Mouse (Mus musculus) frontal cortex, adult (tissue): Measurements from ENCODE around the gene Ncaph.
"Not testable (repeated sequence)": the region's sequence is repeated elsewhere in the genome, so short reads cannot be mapped to it uniquely, and the experiment has no call there.

Source experiments
- ATAC-seq: cut with Nextera tagmentation; 2 replicates; pipeline ENCODE4 v1.9.2; 2017; ENCODE audit warnings: mild to moderate bottlenecking, moderate library complexity, mixed read lengths; ENCODE audit not compliant: low TSS enrichment

The Ncaph gene

DNA sequence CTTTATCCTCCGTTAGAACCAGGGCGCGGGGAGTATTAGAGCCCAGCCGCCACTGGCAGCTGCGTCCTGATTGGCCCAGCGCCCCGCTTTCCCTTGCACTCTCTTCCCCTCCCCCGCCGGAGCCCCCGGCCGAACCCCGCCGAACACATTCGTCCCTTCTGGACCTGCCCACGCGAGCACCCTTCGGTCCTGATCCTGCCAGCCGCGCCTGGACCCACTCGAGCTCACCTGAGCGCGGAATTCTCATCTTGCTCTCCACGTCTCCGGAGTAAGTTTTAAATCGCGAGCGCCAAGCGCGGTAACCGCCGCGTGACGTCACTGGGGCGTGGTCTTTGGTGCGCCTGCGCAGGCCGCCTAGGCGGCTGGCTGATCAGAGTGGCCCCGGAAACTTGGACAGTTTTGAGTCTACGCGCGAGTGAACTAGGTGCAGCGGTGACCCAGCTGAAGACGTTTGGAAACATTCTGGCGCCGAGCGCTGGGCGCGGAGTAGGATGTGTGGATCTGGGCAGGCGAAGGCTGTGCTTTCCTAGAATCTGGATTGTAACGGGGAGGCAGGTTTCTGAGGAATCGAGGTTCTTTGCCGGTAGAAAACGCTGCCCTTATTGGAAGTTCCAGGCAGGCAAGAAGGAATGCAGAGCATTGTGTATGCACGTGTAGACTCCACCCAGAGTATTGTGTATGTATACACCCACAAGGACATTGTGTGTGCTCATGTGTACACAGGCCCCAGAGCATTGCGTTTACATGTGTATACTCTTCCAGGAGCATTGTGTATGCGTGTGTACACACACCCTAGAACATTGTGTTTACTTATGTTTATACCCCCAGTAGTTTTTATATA lies at the start of gene Ncaph:
Gene Ncaph (minus strand): TSS at position 334 of the 841 bp plus-strand sequence.
- peak; percentile 98 for ATAC-seq

DNA sequence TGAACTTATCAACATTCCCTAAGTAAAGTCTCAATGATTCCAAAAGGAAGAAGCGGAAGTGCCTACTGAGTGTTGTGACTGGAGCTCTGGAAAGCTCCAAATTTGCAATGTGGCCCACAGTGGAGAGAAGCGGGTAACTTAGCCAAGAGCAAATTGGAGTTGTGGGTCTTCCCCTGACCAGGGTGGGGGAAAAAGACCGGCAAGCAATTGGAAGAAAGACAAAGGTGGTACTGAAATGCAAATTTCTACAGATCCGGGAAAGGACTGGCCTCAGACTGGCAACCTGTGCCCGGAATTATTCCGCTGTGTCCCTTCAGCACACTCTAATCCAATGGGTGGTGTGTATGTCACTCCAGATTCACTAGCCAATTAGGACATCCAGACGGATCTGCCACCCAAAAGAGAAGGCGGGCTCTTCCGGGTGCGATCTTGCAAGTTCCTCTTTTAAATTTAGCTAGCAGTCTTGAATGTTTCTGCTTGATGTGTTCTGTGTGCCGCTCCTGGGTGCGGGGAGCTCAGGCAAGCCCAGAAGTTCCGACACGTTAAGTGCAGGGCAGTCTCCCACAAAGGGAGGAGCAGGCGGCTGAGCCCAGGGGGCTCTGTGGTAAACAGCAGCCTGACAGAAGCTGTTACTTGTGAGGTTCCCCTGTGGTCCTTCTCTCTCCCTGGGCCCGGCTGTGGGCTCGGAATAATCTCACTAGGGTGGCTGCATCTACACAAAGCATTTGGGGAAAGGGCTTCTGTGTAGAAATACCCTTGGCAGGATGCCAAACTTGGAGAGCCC lies 49.0 kb upstream of the Ncaph start:
- peak; percentile 100 for ATAC-seq

DNA sequence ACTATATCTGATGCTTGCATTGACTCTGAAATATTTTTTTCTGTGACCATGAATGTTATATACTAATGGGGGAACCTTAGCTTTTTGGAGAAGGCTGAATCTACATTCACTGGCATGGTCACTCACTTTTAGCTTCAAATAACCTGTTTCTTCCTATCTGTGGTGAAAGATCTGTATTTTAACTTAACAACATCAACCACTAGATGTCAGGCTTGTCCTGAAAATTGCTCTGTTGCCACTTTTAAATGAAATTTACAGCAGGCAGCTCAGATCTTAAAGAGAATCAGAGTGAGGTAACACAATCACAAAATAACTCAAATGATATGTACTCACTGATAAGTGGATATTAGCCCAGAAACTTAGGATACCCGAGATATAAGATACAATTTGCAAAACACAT lies 32.5 kb upstream of the Ncaph start:
- peak; percentile 77 for ATAC-seq

DNA sequence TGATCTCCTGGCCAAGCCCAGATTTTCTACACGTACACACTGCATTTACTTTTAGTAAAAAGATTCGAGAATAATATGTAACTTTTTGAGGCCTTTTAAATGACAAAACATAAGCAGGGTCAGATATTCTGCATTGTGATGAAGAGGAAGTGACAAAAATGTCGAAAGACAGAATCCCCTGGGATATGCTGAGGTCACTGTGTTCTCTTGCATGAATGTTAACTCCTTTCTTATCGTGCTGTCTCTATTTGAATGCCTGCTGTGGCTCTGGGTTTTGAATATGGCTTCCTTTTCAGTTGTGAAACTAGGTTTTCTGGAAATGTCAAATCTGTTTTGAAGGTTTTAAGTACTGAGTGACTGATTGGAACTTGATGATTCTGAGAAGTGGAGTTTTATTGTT lies 31.9 kb upstream of the Ncaph start:
- no peak for ATAC-seq

DNA sequence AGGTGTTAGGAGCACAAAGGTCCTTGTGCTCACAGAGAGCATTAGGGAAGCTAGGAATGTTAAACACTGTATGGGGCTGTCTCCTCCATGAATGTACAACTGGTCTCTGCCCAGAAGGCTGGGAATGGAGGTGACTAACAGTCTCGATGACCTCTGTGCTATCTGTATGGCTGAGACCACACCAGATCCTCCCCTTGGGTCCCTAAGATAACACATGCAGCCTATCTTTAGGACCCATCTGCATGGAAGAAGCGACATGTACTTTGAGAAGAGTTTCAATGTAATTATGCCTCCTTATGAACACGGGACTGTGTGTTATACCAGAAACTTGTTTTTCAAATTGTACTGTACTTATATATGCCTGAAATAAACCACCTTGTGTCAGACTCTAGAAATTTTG lies 11.9 kb upstream of the Ncaph start:
- no peak for ATAC-seq

DNA sequence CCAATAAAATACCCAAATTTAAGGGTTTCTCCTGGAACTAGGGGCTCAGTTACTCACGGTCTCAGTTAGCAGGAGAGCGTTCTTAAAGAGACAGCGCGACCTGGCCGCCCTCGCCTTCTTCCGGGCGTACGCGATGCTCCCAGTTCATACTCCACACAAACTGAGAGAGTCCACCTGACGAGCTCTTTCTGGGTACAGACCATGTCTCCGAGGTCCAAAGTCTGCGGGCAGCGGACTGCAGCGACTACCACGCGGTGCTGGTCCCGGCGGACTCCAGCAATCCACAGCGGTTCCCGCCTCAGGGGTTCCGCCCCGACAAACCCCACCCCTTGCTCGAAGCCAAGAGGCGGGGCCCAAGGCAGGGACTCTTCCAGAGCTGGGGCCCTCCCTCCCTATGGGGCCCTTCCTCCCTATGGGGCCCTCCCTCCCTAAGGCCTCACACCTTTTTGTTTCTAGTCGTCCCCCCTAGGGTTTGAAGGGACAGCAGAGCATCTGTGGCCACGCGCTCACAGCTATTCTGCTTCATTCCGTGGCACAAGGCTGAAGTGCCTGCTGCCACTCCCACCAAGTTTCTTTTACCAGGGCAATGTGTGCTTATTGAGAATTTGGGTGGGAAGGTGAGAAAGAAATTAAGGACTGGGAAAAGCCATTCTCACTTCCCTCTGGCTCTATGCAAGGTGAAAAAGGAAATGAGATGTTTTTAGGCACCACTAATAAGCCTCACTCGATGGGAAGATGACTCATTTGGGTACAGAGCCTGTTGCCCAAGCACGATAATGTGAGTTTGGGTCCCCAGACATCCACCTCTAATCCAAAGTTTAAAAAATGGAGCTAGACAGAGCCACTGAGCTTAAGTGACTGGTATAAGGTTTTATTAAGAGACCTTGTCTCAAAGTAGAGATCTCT lies 9.7 kb upstream of the Ncaph start, which contains the start of gene Itpripl1:
Gene Itpripl1 (minus strand): TSS at position 285 of the 906 bp plus-strand sequence.
- peak; percentile 88 for ATAC-seq

DNA sequence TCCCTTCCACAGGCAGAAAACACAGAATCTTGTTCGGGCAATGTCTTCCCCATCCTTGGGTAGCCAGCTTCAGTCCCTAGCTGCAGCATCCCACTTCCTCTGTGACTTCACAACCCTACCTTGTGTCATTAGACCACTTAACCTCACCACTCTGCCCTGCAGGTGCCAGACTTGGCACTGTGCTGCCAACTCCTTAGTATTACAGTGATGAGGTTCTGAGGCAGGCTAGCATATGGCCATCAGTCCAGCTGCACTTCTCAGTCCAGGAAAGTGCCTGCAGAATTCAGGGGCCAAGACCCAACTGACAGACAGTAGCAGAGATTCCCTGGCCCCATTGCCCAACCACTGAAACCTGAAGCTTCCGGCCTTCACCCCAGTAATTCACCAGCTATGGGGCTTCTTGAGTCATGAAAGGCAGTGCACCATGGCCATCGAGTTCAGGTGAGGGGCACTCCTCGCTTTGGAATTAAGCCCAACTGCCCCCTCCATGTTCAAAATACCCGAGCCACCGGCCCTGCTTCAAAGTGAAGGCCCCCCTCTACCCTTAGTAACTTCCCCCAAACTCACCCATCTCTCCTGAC lies 8.9 kb upstream of the Ncaph start:
- no peak for ATAC-seq

DNA sequence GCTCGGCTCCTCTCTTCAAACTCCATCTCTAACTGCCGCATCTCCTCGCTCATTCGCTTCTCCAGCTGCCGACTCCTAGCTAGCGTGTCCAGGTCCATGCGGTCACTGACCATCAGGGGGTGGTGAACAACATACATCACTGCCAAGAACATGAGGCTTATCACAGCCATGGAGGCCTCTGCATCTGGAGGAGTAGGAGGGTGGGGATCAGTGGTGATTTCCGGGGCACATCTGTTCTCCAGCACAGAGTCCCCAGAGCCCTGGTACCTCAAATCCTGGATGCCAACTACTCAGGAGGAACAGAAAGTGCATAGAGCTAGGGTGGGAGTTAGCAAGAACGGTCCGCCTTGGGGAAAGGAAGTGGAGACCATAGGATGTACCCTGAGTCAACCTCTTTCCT lies 8.3 kb upstream of the Ncaph start:
- no peak for ATAC-seq

DNA sequence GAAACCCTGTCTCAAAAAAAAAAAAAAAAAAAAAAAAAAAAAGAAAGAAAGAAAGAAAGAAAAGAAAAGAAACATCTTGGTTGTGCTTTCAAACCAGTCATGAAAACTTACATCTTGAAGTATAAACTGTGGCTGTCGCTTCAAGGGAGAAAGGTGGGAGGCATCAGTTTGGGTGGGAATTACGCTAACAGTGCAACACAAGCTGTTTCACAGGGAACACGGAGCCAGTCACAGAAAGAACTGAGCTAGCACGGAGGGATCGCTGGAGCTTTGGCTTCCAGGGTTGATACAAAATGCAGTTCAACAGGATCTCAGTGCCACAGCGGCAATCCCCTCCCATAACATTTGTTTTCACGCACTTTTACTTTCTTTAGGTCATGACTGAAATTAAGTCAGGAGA lies 6.3 kb upstream of the Ncaph start:
- peak; percentile 67 for ATAC-seq

DNA sequence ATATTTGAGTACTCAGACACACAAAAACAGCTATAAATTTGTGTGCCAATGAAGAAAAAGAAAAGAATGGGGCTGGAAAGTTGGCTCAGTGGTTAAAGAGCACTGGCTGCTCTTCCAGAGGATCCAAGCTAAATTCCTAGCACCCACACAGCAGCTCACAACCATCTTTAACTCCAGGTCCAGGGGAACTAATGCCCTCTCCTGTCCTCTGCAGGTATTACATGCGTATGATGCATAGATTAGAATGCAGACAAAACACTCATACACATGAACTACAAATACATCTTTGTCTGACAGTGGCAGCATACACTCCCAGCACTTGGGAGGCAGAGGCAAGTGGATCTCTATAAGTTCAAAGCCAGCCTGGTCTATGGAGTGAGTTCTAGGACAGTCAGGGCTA lies 5.9 kb upstream of the Ncaph start:
- ATAC-seq: no peak

DNA sequence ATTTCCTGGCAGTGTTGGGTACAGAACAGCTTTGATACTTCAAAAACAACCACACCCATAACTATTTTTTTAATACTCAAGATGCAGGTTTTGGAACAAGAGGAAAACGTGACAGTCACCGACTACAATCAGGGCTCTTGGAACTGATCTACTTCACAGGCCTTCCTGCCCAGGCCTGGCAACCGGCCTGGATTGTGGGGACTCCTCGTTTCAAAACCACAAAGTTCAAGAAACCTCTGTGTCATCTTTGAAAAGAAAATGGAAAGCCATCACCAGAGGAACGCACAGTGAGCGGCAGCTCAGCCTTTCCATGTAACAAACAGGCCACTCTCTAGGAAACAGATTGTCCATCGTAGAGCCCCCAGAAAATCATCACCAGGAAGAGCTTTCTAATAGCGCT lies 5.3 kb upstream of the Ncaph start:
- no peak for ATAC-seq

DNA sequence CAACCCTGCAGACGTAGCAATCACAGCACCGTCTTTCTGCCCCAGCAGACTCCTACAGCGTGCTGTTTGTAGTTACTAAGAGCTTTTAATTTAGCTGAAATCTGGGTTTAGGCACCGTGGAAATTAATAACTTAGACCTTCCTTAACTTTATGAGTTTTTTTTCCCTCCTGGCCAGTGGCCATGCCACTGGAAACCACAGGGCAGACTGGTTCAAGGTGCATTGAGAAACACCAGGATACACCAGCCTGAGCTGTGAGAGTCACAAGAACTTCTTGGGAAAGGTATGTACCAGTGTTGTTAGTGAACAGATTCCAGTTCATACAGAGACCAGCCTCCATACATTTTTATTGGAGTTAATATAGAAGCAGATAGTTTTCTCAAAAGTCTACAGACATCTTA lies 4.7 kb upstream of the Ncaph start:
- no peak for ATAC-seq

DNA sequence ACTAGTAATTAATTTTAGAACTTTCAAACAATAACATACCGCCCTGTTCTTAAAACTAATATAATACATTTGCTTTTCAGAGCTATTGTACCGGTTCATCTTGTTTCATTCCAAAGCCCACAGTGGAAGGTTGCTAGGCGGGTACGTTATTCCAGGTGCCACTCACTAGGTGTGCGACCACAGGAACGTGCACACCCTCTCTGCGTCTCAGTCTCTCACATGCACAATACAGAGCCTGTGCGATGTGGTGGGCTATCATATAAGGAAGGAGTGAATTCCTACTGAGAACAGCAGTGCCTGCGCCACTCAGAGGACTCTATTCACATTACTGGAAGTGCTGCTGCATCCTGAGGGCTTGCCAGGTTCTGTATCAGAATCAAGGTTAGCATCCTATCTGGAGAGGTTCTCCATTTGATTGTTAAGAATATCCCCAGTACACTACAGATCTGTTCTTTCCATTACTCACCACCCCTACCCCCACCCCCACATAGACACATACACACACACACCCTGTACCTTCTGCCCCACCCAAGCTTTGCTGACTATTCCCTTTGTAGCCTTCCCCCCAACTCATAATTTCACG lies 4.2 kb upstream of the Ncaph start:
- ATAC-seq: no peak

DNA sequence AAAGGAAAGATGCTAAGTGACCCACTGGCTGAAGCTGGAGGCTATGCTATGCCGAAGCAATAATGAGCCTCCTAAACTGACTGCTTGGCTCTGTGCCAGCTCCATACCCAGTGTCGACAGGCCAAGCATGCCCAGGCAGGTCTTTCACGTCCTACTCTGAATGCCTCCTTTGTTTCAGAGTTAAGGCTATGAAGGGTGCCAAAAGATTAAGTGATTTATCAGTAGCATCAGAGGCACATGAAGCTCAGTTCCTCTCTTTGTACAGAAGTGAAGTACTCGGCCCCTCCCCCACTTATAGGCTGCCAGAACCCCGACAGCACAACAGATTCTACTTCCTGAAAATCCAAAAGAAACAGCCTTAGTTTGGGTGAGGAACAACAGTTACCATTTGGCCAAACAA lies 3.2 kb upstream of the Ncaph start:
- no peak for ATAC-seq

DNA sequence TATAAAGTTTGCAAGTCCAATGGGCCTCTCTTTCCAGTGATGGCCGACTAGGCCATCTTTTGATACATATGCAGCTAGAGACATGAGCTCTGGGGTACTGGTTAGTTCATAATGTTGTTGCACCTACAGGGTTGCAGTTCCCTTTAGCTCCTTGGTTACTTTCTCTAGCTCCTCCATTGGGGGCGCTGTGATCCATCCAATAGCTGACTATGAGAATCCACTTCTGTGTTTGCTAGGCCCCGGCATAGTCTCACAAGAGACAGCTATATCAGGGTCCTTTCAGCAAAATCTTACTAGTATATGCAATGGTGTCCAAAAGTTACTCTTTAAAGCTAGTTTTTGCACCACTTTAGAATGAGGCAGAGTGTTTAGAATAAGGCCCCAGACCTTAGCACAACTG lies 1.5 kb upstream of the Ncaph start:
- not testable (repeated sequence) for ATAC-seq

DNA sequence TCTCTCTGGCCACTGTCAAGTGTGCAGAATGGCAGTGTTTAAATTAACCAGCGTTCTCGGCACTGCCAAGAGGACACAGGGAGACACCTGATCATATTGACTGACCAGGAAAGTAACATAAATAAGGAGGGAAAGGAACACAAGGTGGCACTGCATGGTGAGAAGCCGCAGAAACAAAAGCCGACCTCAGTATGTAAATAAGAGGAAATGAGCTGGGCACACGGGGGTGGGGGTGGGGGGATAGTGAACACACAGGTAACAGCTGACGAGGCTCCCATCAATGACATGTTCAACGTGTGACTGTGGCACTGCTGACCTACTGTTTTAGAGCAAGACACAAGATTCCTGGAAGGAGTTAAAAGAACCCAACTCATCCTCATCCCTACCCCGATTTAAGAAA lies 2.4 kb downstream of the Ncaph start:
- ATAC-seq: no peak

DNA sequence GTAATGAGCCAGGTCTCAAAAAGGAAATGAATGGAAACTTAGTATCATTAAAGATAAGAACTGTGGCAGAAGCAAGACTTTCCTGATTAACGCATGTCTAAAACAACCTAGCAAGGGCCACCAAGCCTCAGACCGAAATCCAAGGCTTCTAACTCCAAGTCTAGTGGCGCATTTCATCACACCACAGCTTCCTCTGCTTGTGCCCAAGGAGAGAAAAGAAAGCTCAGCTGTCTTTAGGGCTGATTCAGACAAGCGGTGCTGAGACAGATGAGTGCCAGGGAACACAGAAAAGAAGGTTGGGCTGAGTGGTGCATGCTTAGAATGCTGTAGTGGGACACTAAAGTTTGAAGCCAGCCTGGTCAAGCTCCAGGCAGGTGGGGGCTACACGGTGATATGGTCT lies 4.8 kb downstream of the Ncaph start:
- no peak for ATAC-seq

DNA sequence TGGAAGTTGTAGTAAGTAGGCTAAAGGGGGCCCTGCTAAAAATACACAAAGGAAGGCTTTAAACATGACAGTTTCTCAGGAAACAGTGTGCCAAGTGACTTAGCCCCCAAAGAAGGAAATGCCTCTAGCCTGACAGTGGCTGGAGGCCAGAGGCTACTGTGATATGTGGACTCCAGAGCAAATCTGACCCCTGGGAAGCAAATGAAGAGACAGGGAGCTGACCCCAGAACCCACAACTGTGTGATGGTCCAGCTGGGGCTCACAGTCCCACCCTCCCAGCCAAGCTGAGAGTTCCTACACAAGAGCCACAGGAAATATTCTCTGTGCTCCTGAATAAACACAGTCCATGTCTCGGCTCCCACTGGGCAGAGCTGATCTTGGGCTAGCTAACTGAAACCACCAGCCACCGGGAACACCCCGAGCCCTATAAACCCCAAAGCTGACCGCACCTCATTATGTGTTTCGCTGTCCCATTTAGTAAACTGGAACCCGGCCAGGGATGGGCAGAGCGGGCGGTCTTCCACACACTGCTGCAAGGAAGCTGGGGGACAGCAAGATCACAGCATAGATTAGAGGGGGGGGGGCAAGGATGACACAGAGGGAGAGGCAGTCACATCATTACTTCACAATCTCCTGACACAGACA lies 12.0 kb downstream of the Ncaph start:
- no peak for ATAC-seq

DNA sequence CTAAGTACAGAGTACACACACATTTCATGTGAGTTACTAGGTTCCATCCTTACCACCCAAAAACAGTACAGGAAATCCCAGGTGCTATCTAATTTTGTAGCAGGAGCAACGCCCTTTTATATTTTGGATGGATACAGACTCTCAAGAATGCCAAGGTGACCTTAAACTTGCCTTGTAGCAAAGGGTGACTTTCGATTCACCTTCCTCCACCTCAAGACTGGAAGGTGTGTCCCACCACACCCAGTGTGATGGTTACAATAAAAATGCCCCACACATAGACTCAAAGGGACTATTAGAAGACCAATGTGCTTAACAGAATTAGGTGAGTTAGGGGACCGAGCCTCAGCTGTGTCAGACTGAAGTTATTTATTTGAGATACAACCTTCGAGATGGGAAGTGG lies 24.8 kb downstream of the Ncaph start:
- ATAC-seq: no peak

DNA sequence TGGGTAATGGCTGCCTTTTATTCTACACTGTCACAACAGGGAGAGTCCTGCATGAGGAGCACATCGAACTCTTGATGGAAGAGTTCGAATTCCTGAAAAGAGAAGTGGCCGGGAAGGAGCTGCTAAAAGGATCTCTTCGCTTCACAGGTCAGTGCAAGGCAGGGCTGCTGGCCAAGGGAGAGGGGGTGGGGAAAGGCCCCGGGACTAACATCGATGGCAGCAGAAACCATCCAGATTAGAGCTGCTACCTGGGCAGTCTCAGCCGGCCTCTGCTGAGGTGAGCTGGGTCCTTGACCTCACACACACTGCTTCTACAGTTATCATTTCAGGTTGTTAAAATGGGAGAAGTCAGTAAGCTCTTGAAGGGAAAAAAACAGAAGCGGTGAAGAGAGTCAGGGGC lies 41.8 kb downstream of the Ncaph start:
- ATAC-seq: no peak

DNA sequence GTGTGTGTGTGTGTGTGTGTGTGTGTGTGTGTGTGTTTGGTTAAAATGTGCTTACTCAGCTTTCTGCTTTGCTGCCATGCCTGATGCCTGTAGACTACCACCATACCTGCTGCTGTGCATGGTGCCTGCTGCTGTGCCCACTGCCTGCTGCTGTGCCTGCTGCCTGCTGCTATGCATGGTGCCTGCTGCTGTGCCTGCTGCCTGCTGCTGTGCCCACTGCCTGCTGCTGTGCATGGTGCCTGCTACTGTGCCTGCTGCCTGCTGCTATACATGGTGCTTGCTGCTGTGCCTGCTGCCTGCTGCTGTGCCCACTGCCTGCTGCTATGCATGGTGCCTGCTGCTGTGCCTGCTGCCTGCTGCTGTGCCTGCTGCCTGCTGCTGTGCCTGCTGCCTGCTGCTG lies 43.6 kb downstream of the Ncaph start:
- ATAC-seq: not testable (repeated sequence)
